32 mouse cellular contexts compared by ENCODE assay signal in the genomic region with DNA sequence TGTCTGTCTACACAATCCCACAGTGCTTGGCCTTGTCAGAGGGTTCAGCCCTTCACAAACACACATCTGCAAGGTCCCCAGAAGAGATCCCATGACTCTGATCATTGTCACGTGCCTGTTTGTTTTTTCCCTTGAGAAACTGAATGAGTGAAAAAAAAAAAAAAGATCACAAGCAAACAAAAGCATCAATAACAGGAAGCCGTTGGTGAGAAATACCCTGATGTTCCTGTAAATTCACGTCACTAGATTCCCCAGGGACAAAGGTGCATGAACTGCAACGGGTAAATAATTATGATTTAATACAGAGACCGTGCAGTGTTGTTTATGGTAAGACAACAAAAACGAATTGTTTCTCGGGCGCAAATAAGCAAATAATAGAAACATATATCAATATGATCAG. TPM values are rescaled to one million over a fixed set of nuclear protein-coding genes. Genes with fewer than 3 reads are reported as not detected.
DNase-seq lines count a peak whose midpoint lies in the region; ATAC-seq lines count a peak whose summit lies in the region.
"Had no signal": no experiment of that assay in that cellular context is flagged by ENCODE, and none has a peak within 500 bp of the region (broad histone marks: within the 10 kb centered on the region; RNA-seq: fewer than 3 reads in every experiment).

No protein-coding gene starts in this region.

- H3K36me3 ChIP-seq in kidney, embryonic 16.5 days (ENCODE audit: insufficient read depth, low read length): no peaks in the 10 kb centered on the region
- H3K36me3 ChIP-seq: heart, embryonic 15.5 days; hindbrain, embryonic 13.5 days; liver, embryonic 15.5 days; midbrain, embryonic 13.5 days; neural tube, embryonic 13.5 days had no signal

- H3K4me2 ChIP-seq in kidney, embryonic 16.5 days (replicated peaks; ENCODE audit: low read depth, low read length): no peak overlapping the region
- H3K4me2 ChIP-seq: forebrain, embryonic 13.5 days; heart, embryonic 15.5 days; hindbrain, embryonic 13.5 days; liver, embryonic 15.5 days; midbrain, embryonic 13.5 days; neural tube, embryonic 13.5 days had no signal

- no peaks in the 10 kb centered on the region for H3K9me3 ChIP-seq in kidney, embryonic 16.5 days (ENCODE audit: low read length)
- H3K9me3 ChIP-seq: forebrain, embryonic 13.5 days; heart, embryonic 15.5 days; hindbrain, embryonic 13.5 days; liver, embryonic 15.5 days; midbrain, embryonic 13.5 days; neural tube, embryonic 13.5 days had no signal

- 65% methylated on average over 8 of the region's 8 CpGs for whole genome bisulfite sequencing in kidney, embryonic 16.5 days

- no peak for ATAC-seq in kidney, embryonic 16.5 days (ENCODE audit: low FRiP score, low TSS enrichment)
- peak; percentile 53 for ATAC-seq in activated CD4-positive, CD25-positive, alpha-beta regulatory T cell, adult 4 months
- ATAC-seq: forebrain, embryonic 13.5 days; midbrain, embryonic 13.5 days; Patski had no signal

- intact Hi-C loops in left cerebral cortex, postnatal 36 days (cut with DNase I): no loop called here

- no peak overlapping the region for H3K27ac ChIP-seq in kidney, embryonic 16.5 days (ENCODE audit: low read length)
- H3K27ac ChIP-seq: forebrain, embryonic 13.5 days; heart, embryonic 15.5 days; hindbrain, embryonic 13.5 days; liver, embryonic 15.5 days; macrophage; midbrain, embryonic 13.5 days; neural tube, embryonic 13.5 days had no signal

- no peaks in the 10 kb centered on the region for H3K27me3 ChIP-seq in kidney, embryonic 16.5 days (ENCODE audit: insufficient read depth, low read length)
- H3K27me3 ChIP-seq: forebrain, embryonic 13.5 days; heart, embryonic 15.5 days; hindbrain, embryonic 13.5 days; liver, embryonic 15.5 days; midbrain, embryonic 13.5 days; neural tube, embryonic 13.5 days; Patski had no signal

- peak; percentile 21 for DNase-seq in kidney, postnatal 14 days
- peak; percentile 13 for DNase-seq in lung, postnatal 25 days (ENCODE audit: low spot score)
- DNase-seq in lung, adult 18-20 months: no peak
- no peak for DNase-seq in left cerebral cortex, postnatal 36 days (ENCODE audit: low spot score in 2 of 2)
- DNase-seq: B cell, adult 2 months; cerebellum, adult 11 months; cerebellum, adult 9-10 months; cerebellum, postnatal 36 days; gastrocnemius, postnatal 10 days; heart, postnatal 36 days; kidney, adult 18-20 months; layer of hippocampus, adult 9-11 months; liver; right cerebral cortex, postnatal 4 days; thymus, postnatal 4 days had no signal

- no peak overlapping the region for H3K4me3 ChIP-seq in kidney, embryonic 16.5 days (ENCODE audit: low read length)
- H3K4me3 ChIP-seq: forebrain, embryonic 13.5 days; heart, embryonic 15.5 days; hindbrain, embryonic 13.5 days; liver, embryonic 15.5 days; midbrain, embryonic 13.5 days; neural tube, embryonic 13.5 days had no signal

- no peaks in the 10 kb centered on the region for H3K4me1 ChIP-seq in kidney, embryonic 16.5 days (ENCODE audit: insufficient read depth, low read length)
- H3K4me1 ChIP-seq: hindbrain, embryonic 13.5 days; liver, embryonic 15.5 days; midbrain, embryonic 13.5 days; neural tube, embryonic 13.5 days had no signal

- no peak overlapping the region for H3K9ac ChIP-seq in kidney, embryonic 16.5 days (replicated peaks; ENCODE audit: low read length)
- H3K9ac ChIP-seq: forebrain, embryonic 13.5 days; heart, embryonic 15.5 days; hindbrain, embryonic 13.5 days; liver, embryonic 15.5 days; midbrain, embryonic 13.5 days; neural tube, embryonic 13.5 days had no signal

RNA-seq across cellular contexts. Expression of gene Gzmk, which starts 19.3 kb away (rescaled TPM):
- not detected in 2 replicates for polyA plus RNA-seq in kidney, embryonic 16.5 days (2015; fragmentation: Nextera tagmentation; extraction: Ambion mirVana)
- 1 to 10 TPM; 1.2 TPM for polyA plus RNA-seq in activated CD4-positive, CD25-positive, alpha-beta regulatory T cell, adult 4 months (2017; shearing (Covaris generic))
- under 1 TPM in 1 of 2 experiments, not detected in 1; 0.52 TPM for total RNA-seq in left cerebral cortex, postnatal 36 days (2021)
- total RNA-seq: adrenal gland, postnatal 14 days; gastrocnemius, postnatal 10 days; heart, postnatal 36 days; megakaryocyte-erythroid progenitor cell, adult 5-6 weeks; MEL had no signal
- polyA plus RNA-seq: embryonic facial prominence, embryonic 11.5 days; forebrain, embryonic 13.5 days; gonadal fat pad, adult 2 months; heart, embryonic 15.5 days; hindbrain, embryonic 13.5 days; limb, embryonic 11.5 days; liver, embryonic 15.5 days; macrophage; midbrain, embryonic 13.5 days; neural tube, embryonic 13.5 days; Patski; thymus, postnatal 0 days had no signal

RNA-seq across cellular contexts. Expression of gene Esm1, which starts 35.6 kb away (rescaled TPM):
- 8.0 and 9.5 TPM in 2 replicates for polyA plus RNA-seq in kidney, embryonic 16.5 days (2015; fragmentation: Nextera tagmentation; extraction: Ambion mirVana)
- polyA plus RNA-seq in activated CD4-positive, CD25-positive, alpha-beta regulatory T cell, adult 4 months (2017; shearing (Covaris generic)): not detected
- under 1 TPM; 0.25 to 0.32 TPM for total RNA-seq in left cerebral cortex, postnatal 36 days (2021)
- total RNA-seq: megakaryocyte-erythroid progenitor cell, adult 5-6 weeks; MEL had no signal
- polyA plus RNA-seq: macrophage, Patski had no signal

RNA-seq across cellular contexts. Expression of gene BC067074, which starts 47.9 kb away (rescaled TPM):
- polyA plus RNA-seq in kidney, embryonic 16.5 days (2015; fragmentation: Nextera tagmentation; extraction: Ambion mirVana): 6.1 and 6.3 TPM in 2 replicates
- not detected for polyA plus RNA-seq in activated CD4-positive, CD25-positive, alpha-beta regulatory T cell, adult 4 months (2017; shearing (Covaris generic))
- 1 to 10 TPM in 1 of 2 experiments, under 1 TPM in 1; 0.88 to 1.1 TPM for total RNA-seq in left cerebral cortex, postnatal 36 days (2021)
- total RNA-seq: megakaryocyte-erythroid progenitor cell, adult 5-6 weeks; MEL had no signal
- polyA plus RNA-seq: macrophage had no signal

Comparison
In these comparisons a context has a peak if more than half of its experiments do, and no peak if none do; other contexts are left out.
1. DNase-seq: peak in kidney, postnatal 14 days (single experiment) and lung, postnatal 25 days (single experiment); none in lung, adult 18-20 months (0 of 2) and left cerebral cortex, postnatal 36 days (0 of 2).